Mouse (Mus musculus) cerebellum, adult 2 months (tissue): ENCODE measurements at regions not wholly inside any gene's neighbourhood (a gene's known extent, or its start where the extent isn't known, plus 50 kb on each side); places are given as distances from the start of the nearest gene placed in this dataset.

Source experiments
- CTCF ChIP-seq: fragments of 200-500 bp; IDR thresholded peaks from 2 replicates; pipeline ENCODE4 v1.5.1; 2011; ENCODE audit warnings: low read depth, mild to moderate bottlenecking, control low read depth, low read length, moderate library complexity, borderline replicate concordance; ENCODE audit not compliant: insufficient read depth
- POLR2A ChIP-seq: fragments of 200-500 bp; IDR thresholded peaks from 2 replicates; pipeline ENCODE4 v1.6.1; 2011; ENCODE audit warnings: low read length, control low read depth, borderline replicate concordance; ENCODE audit not compliant: insufficient read depth

GRCm38 (mm10) chr12:119068079-119068478, 101.9 kb upstream of the Abcb5 start:
- TF ChIP-seq POLR2A (no peak), CTCF (no peak)
